In the genomic region with DNA sequence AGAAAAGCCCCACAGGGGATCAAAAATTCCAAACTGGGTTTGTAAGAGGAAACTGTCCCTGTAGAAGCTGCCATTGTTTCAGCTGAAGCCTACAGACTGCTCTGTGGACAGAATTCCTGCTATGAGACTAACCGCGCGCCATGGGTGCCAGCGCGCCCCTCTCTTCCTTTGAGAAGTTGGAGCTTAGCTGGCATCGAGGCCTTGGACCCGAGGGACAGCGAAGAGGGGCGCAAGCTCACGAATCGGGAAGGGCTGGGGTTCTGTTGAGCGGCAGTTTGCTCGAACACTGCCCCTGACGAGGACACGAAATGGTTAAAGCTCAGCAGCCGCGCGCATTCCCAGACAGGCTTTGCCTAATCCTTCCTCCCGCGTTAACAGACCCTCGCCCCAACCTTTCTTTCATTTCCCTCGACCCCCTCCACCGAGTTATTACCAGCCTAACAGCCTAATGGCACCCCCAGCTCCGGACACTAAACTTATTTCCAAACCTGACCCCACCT, we compare ENCODE assay signal across 8 mouse cellular contexts. TPM values are rescaled to one million over a fixed set of nuclear protein-coding genes. Genes with fewer than 3 reads are reported as not detected.
DNase-seq lines count a peak whose midpoint lies in the region; ATAC-seq and TF ChIP-seq lines count a peak whose summit lies in the region.

No protein-coding gene starts in this region.

- no peak for TF ChIP-seq POLR2A in bone marrow macrophage, adult 2 months (IDR thresholded peaks at IDR 0.05; ENCODE audit: borderline replicate concordance, low read depth, low read length)

- H3K27ac ChIP-seq in neural tube, embryonic 11.5 days (ENCODE audit: low read depth, low read length) = peak overlapping the region; percentile 96
- no peak overlapping the region for H3K27ac ChIP-seq in bone marrow macrophage, adult 2 months (ENCODE audit: insufficient read depth, low read depth, low read length)
- H3K27ac ChIP-seq in forebrain, embryonic 12.5 days = peak overlapping the region; percentile 92
- peak overlapping the region; percentile 79 for H3K27ac ChIP-seq in intestine, embryonic 14.5 days (ENCODE audit: low read depth)
- H3K27ac ChIP-seq in midbrain, embryonic 10.5 days (replicated peaks) = peak overlapping the region; percentile 93

- H3K36me3 ChIP-seq in neural tube, embryonic 11.5 days (ENCODE audit: control insufficient read depth, insufficient read depth, low read length) = peaks cover 4% of the 10 kb centered on the region; the same call in 1 of the 2 replicates
- peaks cover 17% of the 10 kb centered on the region for H3K36me3 ChIP-seq in forebrain, embryonic 12.5 days (replicated peaks)
- H3K36me3 ChIP-seq in intestine, embryonic 14.5 days (ENCODE audit: control insufficient read depth, insufficient read depth, low read length) = peaks cover 10% of the 10 kb centered on the region; the same call in 1 of the 2 replicates
- peaks cover 20% of the 10 kb centered on the region for H3K36me3 ChIP-seq in midbrain, embryonic 10.5 days

- peak overlapping the region; percentile 83 for H3K4me3 ChIP-seq in neural tube, embryonic 11.5 days (ENCODE audit: low read depth, low read length)
- H3K4me3 ChIP-seq in bone marrow macrophage, adult 2 months (ENCODE audit: insufficient read depth, low read length) = peak overlapping the region; percentile 51
- H3K4me3 ChIP-seq in forebrain, embryonic 12.5 days (replicated peaks) = peak overlapping the region; percentile 79
- H3K4me3 ChIP-seq in intestine, embryonic 14.5 days (ENCODE audit: low read depth, low read length) = peak overlapping the region; percentile 86
- H3K4me3 ChIP-seq in midbrain, embryonic 10.5 days = peak overlapping the region; percentile 89

- H3K9me3 ChIP-seq in neural tube, embryonic 11.5 days (ENCODE audit: control insufficient read depth, low read length) = no peaks in the 10 kb centered on the region
- H3K9me3 ChIP-seq in forebrain, embryonic 12.5 days = no peaks in the 10 kb centered on the region
- no peaks in the 10 kb centered on the region for H3K9me3 ChIP-seq in intestine, embryonic 14.5 days (ENCODE audit: control insufficient read depth, low read length)
- peaks cover 11% of the 10 kb centered on the region for H3K9me3 ChIP-seq in midbrain, embryonic 10.5 days (replicated peaks)

- peak overlapping the region; percentile 98 for H3K4me2 ChIP-seq in neural tube, embryonic 11.5 days (ENCODE audit: low read depth)
- peak overlapping the region; percentile 98 for H3K4me2 ChIP-seq in forebrain, embryonic 12.5 days
- H3K4me2 ChIP-seq in intestine, embryonic 14.5 days (ENCODE audit: low read length) = peak overlapping the region; percentile 75

- TF ChIP-seq CTCF in bone marrow macrophage, adult 2 months (IDR thresholded peaks at IDR 0.05; ENCODE audit: low read depth, low read length) = no peak

- DNase-seq in neural tube, embryonic 11.5 days (ENCODE audit: low spot score) = peak; percentile 85
- no peak for DNase-seq in neural tube, embryonic 10.5 days (ENCODE audit: extremely low spot score, low spot score)
- peak; percentile 85 for DNase-seq in intestine, embryonic 14.5 days (ENCODE audit: low spot score)
- DNase-seq in midbrain, embryonic 10.5 days (ENCODE audit: low spot score) = peak; percentile 91
- DNase-seq in T-cell, adult 2 months (ENCODE audit: low spot score) = no peak

- 1% methylated on average over 24 of the region's 24 CpGs for whole genome bisulfite sequencing in neural tube, embryonic 11.5 days
- WGBS in forebrain, embryonic 12.5 days = under 1% methylated on average over 24 of the region's 24 CpGs
- under 1% methylated on average over 24 of the region's 24 CpGs for WGBS in intestine, embryonic 14.5 days
- WGBS in midbrain, embryonic 10.5 days = under 1% methylated on average over 24 of the region's 24 CpGs

- no peaks in the 10 kb centered on the region for H3K27me3 ChIP-seq in neural tube, embryonic 11.5 days (ENCODE audit: control insufficient read depth, insufficient read depth, low read length)
- H3K27me3 ChIP-seq in forebrain, embryonic 12.5 days = no peaks in the 10 kb centered on the region
- H3K27me3 ChIP-seq in intestine, embryonic 14.5 days (replicated peaks; ENCODE audit: control insufficient read depth, insufficient read depth, low read length) = 0 out of 2 replicates have a peak, but pooled peaks cover 5% of the 10 kb centered on the region
- peaks cover 11% of the 10 kb centered on the region for H3K27me3 ChIP-seq in midbrain, embryonic 10.5 days (ENCODE audit: low read depth, poor library complexity, severe bottlenecking)

- peak overlapping the region; percentile 88 for H3K9ac ChIP-seq in neural tube, embryonic 11.5 days (ENCODE audit: low read length)
- peak overlapping the region; percentile 89 for H3K9ac ChIP-seq in forebrain, embryonic 12.5 days
- peak overlapping the region; percentile 74 for H3K9ac ChIP-seq in intestine, embryonic 14.5 days (ENCODE audit: low read length)

- peak; percentile 36 for ATAC-seq in neural tube, embryonic 11.5 days (ENCODE audit: insufficient read depth, low FRiP score, low TSS enrichment)
- ATAC-seq in forebrain, embryonic 12.5 days (ENCODE audit: low FRiP score) = peak; percentile 57
- peak; percentile 14; the same call in 1 of the 2 replicates for ATAC-seq in intestine, embryonic 14.5 days (replicated peaks; ENCODE audit: low FRiP score, low TSS enrichment, low read depth)
- ATAC-seq in erythroid progenitor cell, adult 5-6 weeks (replicated peaks; ENCODE audit: low FRiP score, poor library complexity, severe bottlenecking) = no peak

- peaks cover 10% of the 10 kb centered on the region; the same call in 1 of the 2 replicates for H3K4me1 ChIP-seq in neural tube, embryonic 11.5 days (ENCODE audit: control insufficient read depth, insufficient read depth, low read length)
- peaks cover 3% of the 10 kb centered on the region; the same call in 1 of the 2 replicates for H3K4me1 ChIP-seq in bone marrow macrophage, adult 2 months (ENCODE audit: control insufficient read depth, insufficient read depth, low read length)
- peaks cover 30% of the 10 kb centered on the region for H3K4me1 ChIP-seq in forebrain, embryonic 12.5 days
- H3K4me1 ChIP-seq in intestine, embryonic 14.5 days (replicated peaks; ENCODE audit: control insufficient read depth, insufficient read depth, low read length) = peaks cover 5% of the 10 kb centered on the region; the same call in 1 of the 2 replicates
- peaks cover 45% of the 10 kb centered on the region for H3K4me1 ChIP-seq in midbrain, embryonic 10.5 days

RNA-seq across cellular contexts. Expression of gene Fat4, which starts 1.8 kb away (rescaled TPM):
- polyA plus RNA-seq in neural tube, embryonic 11.5 days (2014; fragmentation: Nextera tagmentation; extraction: Ambion mirVana) = 12.4 and 14.5 TPM in 2 replicates
- 0.13 and 0.24 TPM in 2 replicates for polyA plus RNA-seq in bone marrow macrophage, adult 2 months (2012; ENCODE audit: insufficient read depth, insufficient read length, missing spikeins)
- polyA plus RNA-seq in forebrain, embryonic 12.5 days (2016; fragmentation: Nextera tagmentation; extraction: Ambion mirVana) = 14.2 and 15.6 TPM in 2 replicates
- 11.1 and 11.9 TPM in 2 replicates for polyA plus RNA-seq in intestine, embryonic 14.5 days (2014; fragmentation: Nextera tagmentation; extraction: Ambion mirVana)
- polyA plus RNA-seq in midbrain, embryonic 10.5 days (2016; fragmentation: Nextera tagmentation; extraction: Ambion mirVana) = 5.1 and 6.6 TPM in 2 replicates
- under 0.01 TPM in 2 replicates for total RNA-seq in erythroid progenitor cell, adult 5-6 weeks (2015; ENCODE audit: low replicate concordance)
- total RNA-seq in erythroid progenitor cell, adult 5-6 weeks (2017; ENCODE audit: low replicate concordance) = 0.13 TPM in 1 of 2 replicates, not detected in the other

Comparison
In these comparisons a context has a peak if more than half of its experiments do, and no peak if none do; other contexts are left out.
1. DNase-seq: peak in neural tube, embryonic 11.5 days (single experiment), intestine, embryonic 14.5 days (single experiment) and midbrain, embryonic 10.5 days (single experiment); none in neural tube, embryonic 10.5 days (single experiment) and T-cell, adult 2 months (single experiment).
2. Peak in every context shown above with its lines, with median percentiles within 50 percentile points of each other: H3K4me2 ChIP-seq, H3K4me3 ChIP-seq and H3K9ac ChIP-seq.